28 mouse cellular contexts compared by ENCODE assay signal in genomic region chr10:118975772-118976171, GRCm38 (mm10).
A peak's percentile ranks its signal among the peaks of the same experiment; 100 is the strongest.
DNase-seq lines count a peak whose midpoint lies in the region; ATAC-seq and TF ChIP-seq lines count a peak whose summit lies in the region.
"Had no signal": no experiment of that assay in that cellular context is flagged by ENCODE, and none has a peak within 500 bp of the region (broad histone marks: within the 10 kb centered on the region; RNA-seq: fewer than 3 reads in every experiment).

No protein-coding gene starts in this region.

- H3K4me2 ChIP-seq in limb, embryonic 12.5 days, result no peak overlapping the region
- no peak overlapping the region for H3K4me2 ChIP-seq in limb, embryonic 14.5 days (replicated peaks; ENCODE audit: low read depth, low read length, severe bottlenecking)
- H3K4me2 ChIP-seq: embryonic facial prominence, embryonic 12.5 days; embryonic facial prominence, embryonic 15.5 days; heart, embryonic 13.5 days; hindbrain, embryonic 14.5 days had no signal

- no peak overlapping the region for H3K4me3 ChIP-seq in limb, embryonic 12.5 days (replicated peaks)
- H3K4me3 ChIP-seq in limb, embryonic 10.5 days, result no peak overlapping the region
- H3K4me3 ChIP-seq in thymus, adult 2 months (ENCODE audit: control insufficient read depth, insufficient read depth, low read length), result no peak overlapping the region
- no peak overlapping the region for H3K4me3 ChIP-seq in limb, embryonic 14.5 days (replicated peaks; ENCODE audit: low read length)
- H3K4me3 ChIP-seq: embryonic facial prominence, embryonic 12.5 days; embryonic facial prominence, embryonic 15.5 days; gastrocnemius, adult 2 months; heart, embryonic 10.5 days; heart, embryonic 13.5 days had no signal

- 50% methylated on average over 2 of the region's 2 CpGs for WGBS in limb, embryonic 12.5 days
- WGBS in limb, embryonic 10.5 days, result 82% methylated on average over 2 of the region's 2 CpGs
- 88% methylated on average over 2 of the region's 2 CpGs for WGBS in thymus, adult 2 months
- whole genome bisulfite sequencing in limb, embryonic 14.5 days, result 54% methylated on average over 2 of the region's 2 CpGs

- no peak overlapping the region for H3K27ac ChIP-seq in limb, embryonic 12.5 days
- H3K27ac ChIP-seq in limb, embryonic 10.5 days, result no peak overlapping the region; the same call in 1 of the 2 replicates
- H3K27ac ChIP-seq in thymus, adult 2 months (ENCODE audit: control insufficient read depth, insufficient read depth, low read length), result peak overlapping the region; percentile 5; the same call in 1 of the 2 replicates
- no peak overlapping the region for H3K27ac ChIP-seq in limb, embryonic 14.5 days (replicated peaks; ENCODE audit: low read depth, low read length)
- H3K27ac ChIP-seq: embryonic facial prominence, embryonic 12.5 days; embryonic facial prominence, embryonic 15.5 days; gastrocnemius, adult 2 months; heart, embryonic 10.5 days; heart, embryonic 13.5 days; hindbrain, embryonic 14.5 days; hindbrain, postnatal 0 days had no signal

- H3K4me1 ChIP-seq in limb, embryonic 12.5 days (replicated peaks), result peaks cover 30% of the 10 kb centered on the region
- peaks cover 22% of the 10 kb centered on the region for H3K4me1 ChIP-seq in limb, embryonic 10.5 days
- H3K4me1 ChIP-seq in thymus, adult 2 months (replicated peaks; ENCODE audit: control insufficient read depth, insufficient read depth, low read length), result peaks cover 54% of the 10 kb centered on the region
- peaks cover 9% of the 10 kb centered on the region; the same call in 1 of the 2 replicates for H3K4me1 ChIP-seq in limb, embryonic 14.5 days (ENCODE audit: control insufficient read depth, insufficient read depth, low read length)
- H3K4me1 ChIP-seq: heart, embryonic 13.5 days had no signal

- TF ChIP-seq CTCF in thymus, adult 2 months (IDR thresholded peaks at IDR 0.05; ENCODE audit: borderline replicate concordance, control insufficient read depth, extremely low read depth, insufficient read depth, low read length, poor library complexity), result no peak

- H3K36me3 ChIP-seq in limb, embryonic 12.5 days, result no peaks in the 10 kb centered on the region
- no peaks in the 10 kb centered on the region for H3K36me3 ChIP-seq in limb, embryonic 10.5 days
- H3K36me3 ChIP-seq in thymus, adult 2 months (ENCODE audit: control insufficient read depth, insufficient read depth, low read length), result no peaks in the 10 kb centered on the region
- H3K36me3 ChIP-seq in limb, embryonic 14.5 days (ENCODE audit: control insufficient read depth, insufficient read depth, low read length), result no peaks in the 10 kb centered on the region
- H3K36me3 ChIP-seq: embryonic facial prominence, embryonic 12.5 days; embryonic facial prominence, embryonic 15.5 days; G1E; heart, embryonic 10.5 days; heart, embryonic 13.5 days had no signal

- no peaks in the 10 kb centered on the region for H3K9me3 ChIP-seq in limb, embryonic 12.5 days
- H3K9me3 ChIP-seq in limb, embryonic 10.5 days (replicated peaks), result no peaks in the 10 kb centered on the region
- no peaks in the 10 kb centered on the region for H3K9me3 ChIP-seq in limb, embryonic 14.5 days (ENCODE audit: control insufficient read depth, low read length)
- H3K9me3 ChIP-seq: embryonic facial prominence, embryonic 12.5 days; embryonic facial prominence, embryonic 15.5 days; heart, embryonic 10.5 days; heart, embryonic 13.5 days had no signal

- ATAC-seq in limb, embryonic 12.5 days (ENCODE audit: insufficient number of reproducible peaks, insufficient read depth, low FRiP score, low TSS enrichment, low read depth), result peak; percentile 78; the same call in 1 of the 2 replicates
- ATAC-seq in limb, embryonic 14.5 days (ENCODE audit: low FRiP score, low read depth), result peak; percentile 48; the same call in 1 of the 2 replicates
- ATAC-seq: forebrain, embryonic 14.5 days; forebrain, postnatal 0 days had no signal

- no peak for DNase-seq in limb, embryonic 10.5 days (ENCODE audit: low spot score)
- no peak for DNase-seq in thymus, adult 2 months
- DNase-seq in thymus, postnatal 10 days (ENCODE audit: low spot score in 2 of 2), result no peak
- DNase-seq in limb, embryonic 14.5 days (ENCODE audit: low spot score), result no peak
- no peak for DNase-seq in spleen, adult 12 weeks (ENCODE audit: low spot score)
- DNase-seq: adrenal gland, adult 2 months; adrenal gland, postnatal 14 days; cerebellum, adult 11 months; cerebellum, adult 2 months; cerebellum, adult 9-11 months; cerebellum, postnatal 25 days; forebrain, postnatal 0 days; gastrocnemius, adult 2 months; gastrocnemius, postnatal 14 days; heart, adult 18-20 months; heart, postnatal 14 days; heart, postnatal 4 days had no signal

- H3K9ac ChIP-seq in limb, embryonic 12.5 days (replicated peaks), result no peak overlapping the region
- H3K9ac ChIP-seq in limb, embryonic 14.5 days (ENCODE audit: low read depth, low read length, severe bottlenecking), result no peak overlapping the region
- H3K9ac ChIP-seq: embryonic facial prominence, embryonic 12.5 days; embryonic facial prominence, embryonic 15.5 days; forebrain, postnatal 0 days; heart, embryonic 13.5 days; hindbrain, embryonic 14.5 days had no signal

- no peak for TF ChIP-seq POLR2A in thymus, adult 2 months (IDR thresholded peaks at IDR 0.05; ENCODE audit: control insufficient read depth, extremely low read depth, insufficient read depth, low read length, poor library complexity)
- no peak for TF ChIP-seq POLR2A in limb, embryonic 14.5 days (IDR thresholded peaks at IDR 0.05; ENCODE audit: borderline replicate concordance, extremely low read depth, insufficient read depth, insufficient read length)

- peaks cover 8% of the 10 kb centered on the region; the same call in 1 of the 2 replicates for H3K27me3 ChIP-seq in limb, embryonic 12.5 days
- no peaks in the 10 kb centered on the region for H3K27me3 ChIP-seq in limb, embryonic 10.5 days (ENCODE audit: low read depth, poor library complexity, severe bottlenecking)
- no peaks in the 10 kb centered on the region for H3K27me3 ChIP-seq in thymus, adult 2 months (ENCODE audit: control insufficient read depth, insufficient read depth, low read length)
- no peaks in the 10 kb centered on the region for H3K27me3 ChIP-seq in limb, embryonic 14.5 days (ENCODE audit: control insufficient read depth, insufficient read depth, low read length)
- H3K27me3 ChIP-seq: CH12.LX, Patski had no signal
